Mouse (Mus musculus): Measurements from ENCODE around the gene Zfp784. TPM values are rescaled to one million over a fixed set of nuclear protein-coding genes. Genes with fewer than 3 reads are reported as not detected.

The Zfp784 gene
- total RNA-seq, 4 experiments from 2014 or later, result 2.3 to 3.0 (median 2.7) TPM

DNA sequence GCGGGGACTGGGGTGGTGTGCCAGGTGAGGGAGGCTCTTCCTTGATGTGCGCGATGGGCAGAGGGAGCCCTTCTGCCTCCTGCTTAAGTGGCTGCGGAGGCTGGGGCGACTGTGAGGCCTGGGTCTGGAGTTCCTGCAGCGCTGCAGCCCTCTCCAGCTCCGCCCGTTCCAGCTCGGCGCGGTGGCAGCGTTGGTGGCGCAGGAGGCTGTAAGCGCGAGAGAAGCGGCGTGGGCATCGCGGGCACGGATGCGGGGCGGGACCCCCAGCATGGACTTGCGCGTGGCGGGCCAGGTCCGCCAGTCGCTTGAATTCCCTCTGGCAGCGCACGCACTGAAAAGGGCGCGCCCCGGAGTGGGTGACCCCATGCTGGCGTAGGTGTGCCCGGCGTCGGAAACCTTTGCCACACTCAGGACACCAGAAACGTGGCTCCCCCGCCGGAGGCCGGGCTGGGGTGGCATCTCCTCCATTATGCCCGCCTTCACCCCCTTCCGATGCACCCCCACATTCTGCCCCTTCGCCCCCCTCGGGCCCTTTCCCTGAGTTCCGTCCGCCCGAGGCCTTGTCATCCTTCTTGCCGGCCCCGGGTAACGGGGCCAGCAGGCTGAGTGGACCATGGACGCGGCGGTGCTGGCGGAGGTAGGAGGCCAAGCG, 44.8 kb downstream of the Zfp784 start:
- no peak for DNase-seq (ENCODE audit: low spot score in 2 of 2)

DNA sequence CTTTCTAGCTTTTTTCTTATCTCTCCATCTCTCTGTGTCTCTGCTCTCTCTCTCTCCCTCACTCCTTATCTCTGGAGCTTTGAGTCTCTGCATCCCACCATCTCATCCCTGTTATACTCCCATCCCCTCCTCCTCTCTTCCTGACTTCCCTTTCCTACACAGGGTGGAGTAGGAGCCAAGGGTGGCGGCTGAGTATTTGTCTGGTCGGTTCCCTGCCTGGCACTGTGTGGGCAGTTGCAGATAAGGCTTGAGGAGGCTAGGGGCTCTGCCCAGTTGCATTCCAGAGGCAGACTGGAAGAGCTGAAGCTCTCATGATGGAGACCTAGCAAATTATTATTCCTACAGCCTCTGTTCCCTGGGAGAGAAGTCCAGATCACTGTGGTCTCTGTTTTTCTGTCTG, 50.0 kb downstream of the Zfp784 start:
- no peak for DNase-seq (ENCODE audit: low spot score in 2 of 2)

Other genes with a start within 250 kb of the Zfp784 start
- 10 to 100 TPM in 1 of 4 experiments, 1 to 10 TPM in 3; 6.0 to 12.3 (median 7.4) TPM for gene Tmem238, start 248.8 kb downstream of the Zfp784 start, total RNA-seq (2022)
- gene Rpl28, start 245.6 kb downstream of the Zfp784 start, total RNA-seq (2022), result 100 to 1,000 TPM; 347 to 558 (median 433) TPM
- 100 to 1,000 TPM in 1 of 4 experiments, 10 to 100 TPM in 3; 92.3 to 102 (median 95.8) TPM for gene Ube2s, start 225.9 kb downstream of the Zfp784 start, total RNA-seq (2022)
- not detected for gene Shisa7, start 193.8 kb downstream of the Zfp784 start, total RNA-seq (2022)
- gene Isoc2b, start 168.2 kb downstream of the Zfp784 start, total RNA-seq (2022), result 1 to 10 TPM; 3.5 to 5.0 (median 3.8) TPM
- gene Isoc2a, start 161.3 kb downstream of the Zfp784 start, total RNA-seq (2022), result 10 to 100 TPM; 23.6 to 32.4 (median 28.2) TPM
- under 1 TPM in 3 of 4 experiments, not detected in 1; 0.29 to 0.81 (median 0.48) TPM for gene Gm36210, start 131.9 kb downstream of the Zfp784 start, total RNA-seq (2022)
- gene Zfp628, start 123.2 kb downstream of the Zfp784 start, total RNA-seq (2022), result 10 to 100 TPM in 2 of 4 experiments, 1 to 10 TPM in 2; 8.3 to 10.7 (median 9.7) TPM
- 1 to 10 TPM; 4.2 to 5.2 (median 4.6) TPM for gene Nat14, start 116.4 kb downstream of the Zfp784 start, total RNA-seq (2022)
- gene Ssc5d, start 112.7 kb downstream of the Zfp784 start, total RNA-seq (2022), result 1 to 10 TPM; 1.9 to 4.6 (median 2.5) TPM
- 10 to 100 TPM; 55.4 to 88.7 (median 62.8) TPM for gene Sbk2, start 74.0 kb downstream of the Zfp784 start, total RNA-seq (2022)
- 1 to 10 TPM in 3 of 4 experiments, under 1 TPM in 1; 0.58 to 1.6 (median 1.1) TPM for gene Sbk3, start 67.3 kb downstream of the Zfp784 start, total RNA-seq (2022)
- gene Zfp579, start 42.3 kb downstream of the Zfp784 start, total RNA-seq (2022), result 1 to 10 TPM; 7.1 to 9.8 (median 8.7) TPM
- gene Zfp524, start 24.0 kb downstream of the Zfp784 start, total RNA-seq (2022), result 10 to 100 TPM in 2 of 4 experiments, 1 to 10 TPM in 2; 8.3 to 11.7 (median 10.2) TPM
- 10 to 100 TPM; 22.4 to 25.7 (median 24.6) TPM for gene Fiz1, start 23.7 kb downstream of the Zfp784 start, total RNA-seq (2022)
- not detected for gene Gm44973, start 22.9 kb downstream of the Zfp784 start, total RNA-seq (2022)
- gene Zfp865, start 18.1 kb downstream of the Zfp784 start, total RNA-seq (2022), result 10 to 100 TPM; 12.4 to 16.3 (median 13.7) TPM
- gene Ccdc106, start 17.9 kb downstream of the Zfp784 start, total RNA-seq (2022), result not detected
- not detected for gene 4632433K11Rik, start 4.3 kb downstream of the Zfp784 start, total RNA-seq (2022)
- 1 to 10 TPM; 1.5 to 3.7 (median 3.1) TPM for gene Zfp580, start 13.1 kb upstream of the Zfp784 start, total RNA-seq (2022)
- gene U2af2, start 23.7 kb upstream of the Zfp784 start, total RNA-seq (2022), result 10 to 100 TPM; 38.2 to 52.9 (median 47.0) TPM
- gene Epn1, start 41.8 kb upstream of the Zfp784 start, total RNA-seq (2022), result 100 to 1,000 TPM; 164 to 200 (median 181) TPM
- not detected for gene Rfpl4, start 78.5 kb upstream of the Zfp784 start, total RNA-seq (2022)
- 1 to 10 TPM; 2.1 to 2.9 (median 2.5) TPM for gene Rasl2-9, start 87.5 kb upstream of the Zfp784 start, total RNA-seq (2022)
- not detected for gene Vmn1r55, start 111.2 kb upstream of the Zfp784 start, total RNA-seq (2022)
- gene Vmn1r56, start 158.3 kb upstream of the Zfp784 start, total RNA-seq (2022), result not detected
- gene Vmn1r57, start 180.0 kb upstream of the Zfp784 start, total RNA-seq (2022), result not detected

Data from gastrocnemius, adult 8-10 months (tissue).